Mouse (Mus musculus): ENCODE measurements at regions not wholly inside any gene's neighbourhood (a gene's known extent, or its start where the extent isn't known, plus 50 kb on each side); places are given as distances from the start of the nearest gene placed in this dataset.
"Not testable (repeated sequence)": the region's sequence is repeated elsewhere in the genome, so short reads cannot be mapped to it uniquely, and the experiment has no call there.

GRCm38 (mm10) chr4:81597390-81597789 lies 154.8 kb upstream of the Mpdz start:
- DNase-seq (ENCODE audit: low read depth) = no peak

GRCm38 (mm10) chr4:81593431-81593830 lies 150.8 kb upstream of the Mpdz start:
- DNase-seq (ENCODE audit: low read depth) = not testable (repeated sequence)

- DNase-seq (ENCODE audit: low read depth) = peak; percentile 47
Measured at GRCm38 (mm10) chr4:81582546-81582945, 139.9 kb upstream of the Mpdz start.

GRCm38 (mm10) chr4:81580553-81580952 lies 137.9 kb upstream of the Mpdz start:
- DNase-seq (ENCODE audit: low read depth) = no peak

- no peak for DNase-seq (ENCODE audit: low read depth)
Measured at GRCm38 (mm10) chr4:81579389-81580110, 136.9 kb upstream of the Mpdz start.

- DNase-seq (ENCODE audit: low read depth) = no peak
Measured at GRCm38 (mm10) chr4:81578981-81579380, 136.4 kb upstream of the Mpdz start.

GRCm38 (mm10) chr4:81573771-81574170 lies 131.2 kb upstream of the Mpdz start:
- no peak for DNase-seq (ENCODE audit: low read depth)

GRCm38 (mm10) chr4:81570736-81571135 lies 128.1 kb upstream of the Mpdz start:
- DNase-seq (ENCODE audit: low read depth) = no peak

GRCm38 (mm10) chr4:81569531-81569930 lies 126.9 kb upstream of the Mpdz start:
- DNase-seq (ENCODE audit: low read depth) = no peak

GRCm38 (mm10) chr4:81568404-81568803 lies 125.8 kb upstream of the Mpdz start:
- no peak for DNase-seq (ENCODE audit: low read depth)

- DNase-seq (ENCODE audit: low read depth) = no peak
Measured at GRCm38 (mm10) chr4:81567928-81568327, 125.3 kb upstream of the Mpdz start.

- DNase-seq (ENCODE audit: low read depth) = no peak
Measured at GRCm38 (mm10) chr4:81566526-81566925, 123.9 kb upstream of the Mpdz start.

- no peak for DNase-seq (ENCODE audit: low read depth)
Measured at GRCm38 (mm10) chr4:81565422-81566395, 123.1 kb upstream of the Mpdz start.

GRCm38 (mm10) chr4:81564446-81564845 lies 121.8 kb upstream of the Mpdz start:
- DNase-seq (ENCODE audit: low read depth) = peak; percentile 70

- DNase-seq (ENCODE audit: low read depth) = no peak
Measured at GRCm38 (mm10) chr4:81563574-81563973, 121.0 kb upstream of the Mpdz start.

GRCm38 (mm10) chr4:81561453-81561852 lies 118.8 kb upstream of the Mpdz start:
- peak; percentile 74 for DNase-seq (ENCODE audit: low read depth)

- DNase-seq (ENCODE audit: low read depth) = no peak
Measured at GRCm38 (mm10) chr4:81550816-81551215, 108.2 kb upstream of the Mpdz start.

- no peak for DNase-seq (ENCODE audit: low read depth)
Measured at GRCm38 (mm10) chr4:81550256-81550655, 107.6 kb upstream of the Mpdz start.

GRCm38 (mm10) chr4:81540496-81540895 lies 97.9 kb upstream of the Mpdz start:
- DNase-seq (ENCODE audit: low read depth) = no peak

GRCm38 (mm10) chr4:81539551-81539950 lies 96.9 kb upstream of the Mpdz start:
- DNase-seq (ENCODE audit: low read depth) = no peak

GRCm38 (mm10) chr4:81536795-81537194 lies 94.2 kb upstream of the Mpdz start:
- DNase-seq (ENCODE audit: low read depth) = no peak

- peak; percentile 82 for DNase-seq (ENCODE audit: low read depth)
Measured at GRCm38 (mm10) chr4:81530546-81530945, 87.9 kb upstream of the Mpdz start.

- not testable (repeated sequence) for DNase-seq (ENCODE audit: low read depth)
Measured at GRCm38 (mm10) chr4:81519151-81519550, 76.5 kb upstream of the Mpdz start.

All from NIH3T3 (cell line).